Mouse (Mus musculus) granulocyte monocyte progenitor cell, adult 5-6 weeks (primary cell): ENCODE measurements around the gene Dnaja2. TPM values are rescaled to one million over a fixed set of nuclear protein-coding genes. Genes with fewer than 3 reads are reported as not detected.

Experiments used
- ATAC-seq: replicated peaks from 2 replicates; pipeline ENCODE4 v1.8.0; 2016; ENCODE audit warnings: mild to moderate bottlenecking, moderate TSS enrichment, inconsistent platforms; ENCODE audit not compliant: poor library complexity, severe bottlenecking
- total RNA-seq, 2 experiments: library from RNA; stranded (forward) in 1 of 2; stranded (reverse) in 1 of 2; fragments of 200-712, 200-1000 nt in 1 of 2; fragments of >200 nt in 1 of 2; fragmentation: Nextera tagmentation in 1 of 2; gene quantifications; 2 replicates each; pipeline ENCODE4 v1.2.3; 2014 to 2017

Gene Dnaja2
- total RNA-seq (2014; fragmentation: Nextera tagmentation) (86.8 and 101 TPM in 2 replicates), total RNA-seq (2017) (128 and 137 TPM in 2 replicates)

GRCm38 (mm10) chr8:85555181-85556145, at the start of gene Dnaja2:
TSS of gene Dnaja2 (minus strand) at chr8:85555344.
- ATAC-seq = peak; percentile 72

- no peak for ATAC-seq
Observed at GRCm38 (mm10) chr8:85604201-85604600, 49.1 kb upstream of the Dnaja2 start.

GRCm38 (mm10) chr8:85603203-85603895, 48.2 kb upstream of the Dnaja2 start:
- peak; percentile 69 for ATAC-seq

GRCm38 (mm10) chr8:85602737-85603136, 47.6 kb upstream of the Dnaja2 start:
- ATAC-seq = no peak

- ATAC-seq = no peak
Observed at GRCm38 (mm10) chr8:85601741-85602140, 46.6 kb upstream of the Dnaja2 start.

- no peak for ATAC-seq
Observed at GRCm38 (mm10) chr8:85597413-85598191, 42.5 kb upstream of the Dnaja2 start.

- ATAC-seq = no peak
Observed at GRCm38 (mm10) chr8:85595391-85595790, 40.2 kb upstream of the Dnaja2 start.

- no peak for ATAC-seq
Observed at GRCm38 (mm10) chr8:85594983-85595382, 39.8 kb upstream of the Dnaja2 start.

- ATAC-seq = 0 out of 2 replicates have a peak, but pooled peaks have one; percentile 7
Observed at GRCm38 (mm10) chr8:85593324-85593723, 38.2 kb upstream of the Dnaja2 start.

GRCm38 (mm10) chr8:85591532-85591931, 36.4 kb upstream of the Dnaja2 start:
- ATAC-seq = no peak

GRCm38 (mm10) chr8:85590258-85590657, 35.1 kb upstream of the Dnaja2 start:
- no peak for ATAC-seq

- no peak for ATAC-seq
Observed at GRCm38 (mm10) chr8:85588596-85588995, 33.5 kb upstream of the Dnaja2 start.

- no peak for ATAC-seq
Observed at GRCm38 (mm10) chr8:85577666-85578065, 22.5 kb upstream of the Dnaja2 start.

- peak; percentile 22; the same call in 1 of the 2 replicates for ATAC-seq
Observed at GRCm38 (mm10) chr8:85573972-85574496, 18.9 kb upstream of the Dnaja2 start.

GRCm38 (mm10) chr8:85570466-85570865, 15.3 kb upstream of the Dnaja2 start:
- ATAC-seq = peak; percentile 91

- ATAC-seq = no peak
Observed at GRCm38 (mm10) chr8:85567801-85568200, 12.7 kb upstream of the Dnaja2 start.

- ATAC-seq = no peak
Observed at GRCm38 (mm10) chr8:85565186-85565585, 10.0 kb upstream of the Dnaja2 start.

GRCm38 (mm10) chr8:85563336-85563735, 8.2 kb upstream of the Dnaja2 start:
- no peak for ATAC-seq

GRCm38 (mm10) chr8:85559966-85560365, 4.8 kb upstream of the Dnaja2 start:
- peak; percentile 41 for ATAC-seq

- peak; percentile 38 for ATAC-seq
Observed at GRCm38 (mm10) chr8:85559201-85559600, 4.1 kb upstream of the Dnaja2 start.
